Mouse (Mus musculus) liver, embryonic 14.5 days (tissue): ENCODE results near the gene Ssu72.

Experiments
- CTCF ChIP-seq: IDR thresholded peaks from 2 replicates; pipeline ENCODE4 v1.5.1; 2016; ENCODE audit warnings: antibody characterized with exemption, low read depth, control low read depth
- EP300 ChIP-seq: IDR thresholded peaks from 2 replicates; pipeline ENCODE4 v1.6.1; 2016; ENCODE audit warnings: antibody characterized with exemption, low read depth

- TF ChIP-seq CTCF: no peak
- no peak for TF ChIP-seq EP300
Observed at GRCm38 (mm10) chr4:155736421-155736820, 31.8 kb downstream of the Ssu72 start.
